Mouse (Mus musculus): Measurements from ENCODE around the gene Rnf145. TPM values are rescaled to one million over a fixed set of nuclear protein-coding genes. Genes with fewer than 3 reads are reported as not detected.

Gene Rnf145
- polyA plus RNA-seq, 1 experiment: 94.2 TPM

DNA sequence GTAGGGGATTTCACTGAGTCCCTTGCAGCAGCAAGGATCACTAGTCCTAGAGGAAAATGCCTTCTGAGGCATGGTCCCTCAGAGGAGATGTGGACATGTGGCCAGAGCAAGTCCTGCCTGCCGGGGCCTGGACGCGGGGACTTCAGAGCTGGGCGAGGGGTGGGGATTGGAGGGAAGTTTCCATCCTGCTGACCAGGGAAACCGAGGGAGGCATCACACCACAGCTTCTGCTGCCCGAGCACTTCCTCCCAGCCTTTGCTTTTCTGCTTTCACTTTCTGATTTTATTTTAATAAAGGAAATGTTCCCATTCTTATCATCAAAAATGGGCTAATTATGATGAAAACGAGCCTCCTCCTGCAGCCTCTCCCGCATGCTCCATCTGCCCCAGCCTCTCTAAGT is 27.5 kb downstream of the Rnf145 start:
- H3K4me3 ChIP-seq (replicated peaks; ENCODE audit: insufficient read depth, low read depth, low read length): no peak overlapping the region
- TF ChIP-seq POLR2A (IDR thresholded peaks at IDR 0.05; ENCODE audit: borderline replicate concordance, insufficient read depth, low read length) (no peak), CTCF (IDR thresholded peaks at IDR 0.05; ENCODE audit: borderline replicate concordance, insufficient read depth, low read depth, low read length) (no peak)
- H3K27ac ChIP-seq (ENCODE audit: insufficient read depth, low read length): no peak overlapping the region
- peaks cover 17% of the 10 kb centered on the region; the same call in 1 of the 2 replicates for H3K4me1 ChIP-seq (ENCODE audit: control insufficient read depth, insufficient read depth, low read length)
- H3K27me3 ChIP-seq (ENCODE audit: control insufficient read depth, insufficient read depth, low read length): no peaks in the 10 kb centered on the region
- WGBS: 74% methylated on average over 8 of the region's 8 CpGs
- DNase-seq: no peak

DNA sequence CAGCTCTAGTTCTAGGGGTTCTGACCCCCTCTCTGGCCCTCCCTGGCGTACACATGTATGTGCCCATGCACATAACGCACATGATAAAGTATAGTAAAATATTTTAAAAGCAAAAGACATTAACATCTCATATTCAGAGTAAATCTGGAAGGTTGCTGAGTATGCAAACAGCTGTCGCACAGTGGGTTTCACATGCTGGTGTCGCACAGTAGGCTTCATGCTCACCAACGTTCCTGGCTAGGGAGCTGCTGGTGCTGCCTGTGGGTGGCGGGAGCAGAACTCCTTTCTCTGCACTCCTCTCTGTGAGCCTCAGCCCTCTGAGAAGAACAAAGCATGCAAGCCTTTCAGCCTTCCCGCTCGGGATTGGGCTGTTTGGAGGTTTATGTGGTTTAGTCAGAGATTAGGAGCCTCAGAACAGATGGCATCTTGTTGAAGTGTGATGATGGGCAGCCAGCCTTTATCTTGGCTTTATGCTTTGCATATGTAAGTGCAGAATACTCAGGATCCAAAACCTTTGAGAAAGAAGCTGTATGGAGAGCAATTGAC is 29.0 kb downstream of the Rnf145 start:
- peak in 1 of 2 experiments; percentile 47 for DNase-seq

DNA sequence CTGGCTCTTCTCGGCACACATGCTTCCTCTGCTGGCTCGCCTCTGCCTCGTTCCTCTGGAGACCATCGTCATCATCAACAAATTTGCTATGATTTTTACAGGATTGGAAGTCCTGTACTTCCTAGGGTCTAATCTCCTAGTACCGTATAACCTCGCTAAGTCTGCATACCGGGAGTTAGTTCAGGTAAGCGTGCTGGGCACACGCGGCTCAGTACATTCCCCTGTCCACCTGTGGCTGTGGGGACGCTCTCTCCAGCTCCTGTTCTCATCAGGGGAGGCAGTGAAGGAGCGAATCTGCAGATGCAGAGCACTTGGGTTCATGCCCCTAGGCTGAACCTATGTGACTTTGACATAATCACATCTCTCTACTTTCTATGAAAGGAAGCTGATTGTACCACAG is 30.1 kb downstream of the Rnf145 start:
- no peak overlapping the region for H3K4me3 ChIP-seq (replicated peaks; ENCODE audit: insufficient read depth, low read depth, low read length)
- peaks cover 17% of the 10 kb centered on the region; the same call in 1 of the 2 replicates for H3K4me1 ChIP-seq (ENCODE audit: control insufficient read depth, insufficient read depth, low read length)
- no peak for DNase-seq
- H3K27me3 ChIP-seq (ENCODE audit: control insufficient read depth, insufficient read depth, low read length): no peaks in the 10 kb centered on the region
- 94% methylated on average over 12 of the region's 12 CpGs for WGBS
- H3K27ac ChIP-seq (ENCODE audit: insufficient read depth, low read length): no peak overlapping the region
- TF ChIP-seq POLR2A (IDR thresholded peaks at IDR 0.05; ENCODE audit: borderline replicate concordance, insufficient read depth, low read length): no peak
- no peak for TF ChIP-seq CTCF (IDR thresholded peaks at IDR 0.05; ENCODE audit: borderline replicate concordance, insufficient read depth, low read depth, low read length)

More for the DNA sequence above, 29.0 kb downstream of the Rnf145 start:
- no peak overlapping the region for H3K4me3 ChIP-seq (replicated peaks; ENCODE audit: insufficient read depth, low read depth, low read length)
- H3K4me1 ChIP-seq (ENCODE audit: control insufficient read depth, insufficient read depth, low read length): peaks cover 17% of the 10 kb centered on the region; the same call in 1 of the 2 replicates
- H3K27me3 ChIP-seq (ENCODE audit: control insufficient read depth, insufficient read depth, low read length): no peaks in the 10 kb centered on the region
- 49% methylated on average over 8 of the region's 8 CpGs for WGBS
- H3K27ac ChIP-seq (ENCODE audit: insufficient read depth, low read length): no peak overlapping the region
- TF ChIP-seq CTCF (IDR thresholded peaks at IDR 0.05; ENCODE audit: borderline replicate concordance, insufficient read depth, low read depth, low read length): no peak
- no peak for TF ChIP-seq POLR2A (IDR thresholded peaks at IDR 0.05; ENCODE audit: borderline replicate concordance, insufficient read depth, low read length)

DNA sequence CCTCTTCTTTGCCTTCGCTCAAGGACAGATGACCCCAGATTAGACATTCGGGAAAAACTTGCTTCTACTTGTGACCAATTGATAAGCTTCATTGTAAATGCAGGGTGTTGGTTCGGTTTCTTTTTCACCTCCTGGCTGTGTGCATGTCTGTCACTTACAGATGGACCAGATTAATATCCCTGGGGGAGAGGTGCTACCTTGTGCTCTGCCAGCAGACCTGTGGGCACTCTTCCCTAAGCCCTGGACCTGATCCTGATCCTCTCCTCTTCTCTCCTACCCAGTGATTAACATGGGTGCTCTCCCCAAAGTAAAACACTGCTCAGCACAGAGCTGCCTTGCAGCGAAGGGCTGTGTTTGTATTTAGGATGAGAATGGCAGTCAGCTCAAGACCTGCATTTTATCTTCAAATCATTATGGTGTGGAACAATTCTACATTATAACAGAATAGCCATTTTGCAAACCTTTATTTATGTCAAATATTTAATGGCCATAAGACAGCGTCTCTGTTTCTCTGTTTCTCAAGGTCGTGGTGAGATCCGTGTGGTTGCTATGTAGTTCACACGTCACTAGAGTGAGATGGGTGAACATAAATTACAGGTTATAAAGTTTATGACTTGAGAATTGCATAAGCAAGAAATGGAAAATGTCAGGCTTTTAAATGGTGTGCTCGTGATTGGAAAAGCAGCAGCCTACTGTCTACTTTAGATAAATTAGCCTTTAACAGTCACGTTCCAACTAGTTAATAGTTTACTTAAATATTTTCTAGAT is 30.9 kb downstream of the Rnf145 start:
- no peak for TF ChIP-seq POLR2A (IDR thresholded peaks at IDR 0.05; ENCODE audit: borderline replicate concordance, insufficient read depth, low read length)
- TF ChIP-seq CTCF (IDR thresholded peaks at IDR 0.05; ENCODE audit: borderline replicate concordance, insufficient read depth, low read depth, low read length): no peak
- no peaks in the 10 kb centered on the region for H3K27me3 ChIP-seq (ENCODE audit: control insufficient read depth, insufficient read depth, low read length)
- peak in 1 of 2 experiments; percentile 33 for DNase-seq
- H3K27ac ChIP-seq (ENCODE audit: insufficient read depth, low read length): no peak overlapping the region
- 79% methylated on average over 10 of the region's 10 CpGs for WGBS
- H3K4me1 ChIP-seq (ENCODE audit: control insufficient read depth, insufficient read depth, low read length): peaks cover 14% of the 10 kb centered on the region; the same call in 1 of the 2 replicates
- H3K4me3 ChIP-seq (replicated peaks; ENCODE audit: insufficient read depth, low read depth, low read length): no peak overlapping the region

DNA sequence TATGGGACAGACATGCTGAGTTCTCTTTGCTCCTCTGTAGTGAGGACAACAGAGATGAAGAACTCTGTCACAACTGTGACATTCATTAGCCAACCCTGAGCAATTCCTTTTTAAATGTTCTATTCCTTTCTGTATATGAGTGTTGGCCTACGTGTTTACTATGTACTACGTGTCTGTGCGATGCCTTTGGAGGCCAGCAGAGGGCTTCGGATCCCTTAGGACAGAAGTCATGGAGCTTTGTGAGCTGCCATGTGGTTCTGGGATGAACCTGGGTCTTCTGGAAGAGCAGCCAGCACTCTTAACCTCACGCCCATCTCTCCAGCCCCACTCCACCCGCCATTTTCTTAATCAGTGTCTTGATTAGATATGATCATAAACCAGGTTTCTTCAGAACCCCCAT is 32.2 kb downstream of the Rnf145 start:
- peaks cover 12% of the 10 kb centered on the region; the same call in 1 of the 2 replicates for H3K4me1 ChIP-seq (ENCODE audit: control insufficient read depth, insufficient read depth, low read length)
- H3K27ac ChIP-seq (ENCODE audit: insufficient read depth, low read length): no peak overlapping the region
- H3K27me3 ChIP-seq (ENCODE audit: control insufficient read depth, insufficient read depth, low read length): no peaks in the 10 kb centered on the region
- no peak overlapping the region for H3K4me3 ChIP-seq (replicated peaks; ENCODE audit: insufficient read depth, low read depth, low read length)
- DNase-seq: no peak
- TF ChIP-seq POLR2A (IDR thresholded peaks at IDR 0.05; ENCODE audit: borderline replicate concordance, insufficient read depth, low read length): no peak
- peak; percentile 36; the same call in 1 of the 2 replicates for TF ChIP-seq CTCF (IDR thresholded peaks at IDR 0.05; ENCODE audit: borderline replicate concordance, insufficient read depth, low read depth, low read length)
- WGBS: 92% methylated on average over 6 of the region's 6 CpGs

DNA sequence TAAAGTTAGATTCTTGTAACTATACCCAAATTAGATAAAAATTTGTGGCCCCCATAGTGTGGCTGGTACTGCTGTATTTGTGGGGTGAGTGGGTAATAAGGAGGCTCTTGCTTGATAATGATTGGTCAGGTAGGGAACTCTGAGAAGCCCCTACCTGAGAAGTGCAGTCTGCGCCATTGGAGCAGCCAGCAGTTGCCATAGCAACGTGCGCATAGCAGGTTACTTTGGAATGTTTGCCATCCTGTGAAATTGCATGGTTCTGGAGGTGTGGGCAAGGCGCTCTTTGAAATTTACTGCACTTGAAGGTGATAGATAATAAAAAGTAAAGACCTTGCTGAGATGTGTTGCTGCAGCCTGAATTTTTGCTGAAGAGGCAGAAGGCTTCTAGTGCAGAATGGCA is 35.6 kb downstream of the Rnf145 start:
- Histone ChIP-seq H3K27ac (ENCODE audit: insufficient read depth, low read length) (no peak overlapping the region), H3K27me3 (ENCODE audit: control insufficient read depth, insufficient read depth, low read length) (no peaks in the 10 kb centered on the region), H3K4me3 (replicated peaks; ENCODE audit: insufficient read depth, low read depth, low read length) (no peak overlapping the region), H3K4me1 (ENCODE audit: control insufficient read depth, insufficient read depth, low read length) (no peaks in the 10 kb centered on the region)
- DNase-seq: no peak
- TF ChIP-seq POLR2A (IDR thresholded peaks at IDR 0.05; ENCODE audit: borderline replicate concordance, insufficient read depth, low read length): no peak
- no peak for TF ChIP-seq CTCF (IDR thresholded peaks at IDR 0.05; ENCODE audit: borderline replicate concordance, insufficient read depth, low read depth, low read length)
- WGBS: 84% methylated on average over 4 of the region's 4 CpGs

DNA sequence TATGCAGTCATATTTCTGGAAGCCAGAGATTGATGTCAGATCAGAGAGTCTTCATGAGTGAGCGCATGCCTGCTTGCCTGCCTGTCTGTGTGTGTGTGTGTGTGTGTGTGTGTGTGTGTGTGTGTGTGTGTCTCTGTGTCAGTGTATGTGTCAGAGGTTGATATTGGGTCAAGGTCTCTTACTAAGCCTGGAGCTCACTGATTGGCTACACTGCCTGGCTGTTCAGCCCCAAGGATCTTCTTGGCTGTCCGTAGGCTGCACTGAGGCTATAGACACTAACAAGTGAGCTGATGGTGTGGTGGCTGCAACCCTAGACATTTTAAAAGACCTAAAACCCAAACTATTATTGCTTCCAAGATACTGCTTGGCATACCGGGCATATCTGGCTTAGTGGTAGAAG is 39.8 kb downstream of the Rnf145 start:
- no peak overlapping the region for H3K27ac ChIP-seq (ENCODE audit: insufficient read depth, low read length)
- no peaks in the 10 kb centered on the region; the same call in 1 of the 2 replicates for H3K4me1 ChIP-seq (ENCODE audit: control insufficient read depth, insufficient read depth, low read length)
- 93% methylated on average over 3 of the region's 3 CpGs for WGBS
- no peaks in the 10 kb centered on the region for H3K27me3 ChIP-seq (ENCODE audit: control insufficient read depth, insufficient read depth, low read length)
- no peak overlapping the region for H3K4me3 ChIP-seq (replicated peaks; ENCODE audit: insufficient read depth, low read depth, low read length)
- no peak for TF ChIP-seq CTCF (IDR thresholded peaks at IDR 0.05; ENCODE audit: borderline replicate concordance, insufficient read depth, low read depth, low read length)
- no peak for TF ChIP-seq POLR2A (IDR thresholded peaks at IDR 0.05; ENCODE audit: borderline replicate concordance, insufficient read depth, low read length)
- DNase-seq: no peak

DNA sequence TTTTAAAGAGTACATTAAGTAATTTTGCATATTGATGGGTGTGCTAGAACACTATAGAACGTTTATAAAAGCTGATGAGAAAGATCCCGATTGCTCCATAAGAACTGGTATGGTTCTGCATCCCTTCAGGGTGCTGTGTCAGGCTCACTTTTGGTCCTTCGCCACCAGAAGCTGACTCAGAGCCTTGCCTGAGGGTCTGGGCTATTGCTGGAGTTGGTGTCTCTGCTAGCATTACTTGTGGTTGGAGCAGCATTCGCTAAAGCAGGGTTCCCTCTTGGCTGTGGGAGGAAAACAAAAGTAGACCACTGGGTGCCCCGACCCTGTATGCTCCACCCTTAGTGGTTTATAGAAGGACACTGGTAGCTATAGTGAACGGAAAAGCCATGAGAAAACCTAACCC is 40.7 kb downstream of the Rnf145 start:
- DNase-seq: no peak
- 89% methylated on average over 6 of the region's 6 CpGs for WGBS
- H3K4me1 ChIP-seq (ENCODE audit: control insufficient read depth, insufficient read depth, low read length): no peaks in the 10 kb centered on the region; the same call in 1 of the 2 replicates
- no peaks in the 10 kb centered on the region for H3K27me3 ChIP-seq (ENCODE audit: control insufficient read depth, insufficient read depth, low read length)
- TF ChIP-seq POLR2A (IDR thresholded peaks at IDR 0.05; ENCODE audit: borderline replicate concordance, insufficient read depth, low read length) (no peak), CTCF (IDR thresholded peaks at IDR 0.05; ENCODE audit: borderline replicate concordance, insufficient read depth, low read depth, low read length) (no peak)
- no peak overlapping the region for H3K4me3 ChIP-seq (replicated peaks; ENCODE audit: insufficient read depth, low read depth, low read length)
- no peak overlapping the region for H3K27ac ChIP-seq (ENCODE audit: insufficient read depth, low read length)

Measured in cerebellum, adult 2 months (tissue).